Mouse (Mus musculus) layer of hippocampus, adult 9-11 months (tissue): ENCODE results near the gene Iffo1.
"Not testable (repeated sequence)": the region's sequence is repeated elsewhere in the genome, so short reads cannot be mapped to it uniquely, and the experiment has no call there.

Experiments used
- DNase-seq: peaks from one replicate; pipeline ENCODE4 v3.0.0; 2022

Gene Iffo1

DNA sequence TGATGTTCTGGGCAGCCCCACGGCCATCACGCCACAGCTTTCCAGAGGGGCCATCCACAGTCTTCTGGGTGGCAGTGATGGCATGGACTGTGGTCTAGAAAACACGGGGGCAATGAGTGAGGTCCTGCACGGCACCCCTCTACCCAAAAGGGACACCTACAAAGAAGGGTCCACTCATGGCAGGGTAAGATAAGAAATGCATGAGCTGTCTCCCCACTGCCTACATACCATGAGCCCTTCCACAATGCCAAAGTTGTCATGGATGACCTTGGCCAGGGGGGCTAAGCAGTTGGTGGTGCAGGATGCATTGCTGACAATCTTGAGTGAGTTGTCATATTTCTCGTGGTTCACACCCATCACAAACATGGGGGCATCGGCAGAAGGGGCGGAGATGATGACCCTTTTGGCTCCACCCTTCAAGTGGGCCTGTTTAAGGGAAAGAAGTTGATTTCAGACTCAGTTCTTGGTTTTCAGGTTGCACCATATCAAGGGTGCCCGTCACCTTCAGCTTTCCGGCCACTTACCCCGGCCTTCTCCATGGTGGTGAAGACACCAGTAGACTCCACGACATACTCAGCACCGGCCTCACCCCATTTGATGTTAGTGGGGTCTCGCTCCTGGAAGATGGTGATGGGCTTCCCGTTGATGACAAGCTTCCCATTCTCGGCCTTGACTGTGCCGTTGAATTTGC, 17.7 kb downstream of the Iffo1 start:
- not testable (repeated sequence) for DNase-seq

- no peak for DNase-seq
Observed at GRCm38 (mm10) chr6:125163801-125164657, 19.0 kb downstream of the Iffo1 start.

DNA sequence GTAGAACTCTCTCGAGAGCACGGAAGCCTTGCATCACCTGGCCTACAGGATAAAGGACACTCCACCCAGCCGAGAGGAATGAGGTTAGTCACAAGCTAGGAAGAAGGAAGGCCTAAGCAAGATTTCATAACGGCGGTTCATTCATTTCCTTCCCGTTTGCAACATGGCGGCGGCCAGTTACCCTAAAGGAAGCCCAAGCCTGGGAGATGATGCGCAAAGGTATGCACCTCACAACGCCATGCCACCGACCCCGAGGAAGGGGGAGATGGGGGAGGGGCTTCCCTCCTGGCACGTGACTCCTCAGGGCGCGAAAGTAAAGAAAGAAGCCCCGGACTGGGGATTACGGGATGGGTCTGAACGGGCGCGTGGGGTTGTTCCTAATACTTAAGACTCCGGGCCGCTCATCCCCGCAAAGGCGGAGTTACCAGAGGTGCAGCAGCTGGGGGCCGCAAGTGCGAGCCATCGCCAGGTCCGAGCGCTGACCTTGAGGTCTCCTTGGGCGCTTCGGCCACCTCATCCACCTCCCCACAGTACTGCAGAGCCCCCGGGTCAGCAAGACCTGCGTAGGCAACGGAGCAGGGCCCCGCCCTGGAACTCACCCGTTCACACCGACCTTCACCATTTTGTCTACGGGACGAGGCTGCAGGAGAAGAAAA, 19.8 kb downstream of the Iffo1 start:
- DNase-seq: no peak

GRCm38 (mm10) chr6:125165328-125165891, 20.4 kb downstream of the Iffo1 start:
- peak; percentile 99 for DNase-seq

DNA sequence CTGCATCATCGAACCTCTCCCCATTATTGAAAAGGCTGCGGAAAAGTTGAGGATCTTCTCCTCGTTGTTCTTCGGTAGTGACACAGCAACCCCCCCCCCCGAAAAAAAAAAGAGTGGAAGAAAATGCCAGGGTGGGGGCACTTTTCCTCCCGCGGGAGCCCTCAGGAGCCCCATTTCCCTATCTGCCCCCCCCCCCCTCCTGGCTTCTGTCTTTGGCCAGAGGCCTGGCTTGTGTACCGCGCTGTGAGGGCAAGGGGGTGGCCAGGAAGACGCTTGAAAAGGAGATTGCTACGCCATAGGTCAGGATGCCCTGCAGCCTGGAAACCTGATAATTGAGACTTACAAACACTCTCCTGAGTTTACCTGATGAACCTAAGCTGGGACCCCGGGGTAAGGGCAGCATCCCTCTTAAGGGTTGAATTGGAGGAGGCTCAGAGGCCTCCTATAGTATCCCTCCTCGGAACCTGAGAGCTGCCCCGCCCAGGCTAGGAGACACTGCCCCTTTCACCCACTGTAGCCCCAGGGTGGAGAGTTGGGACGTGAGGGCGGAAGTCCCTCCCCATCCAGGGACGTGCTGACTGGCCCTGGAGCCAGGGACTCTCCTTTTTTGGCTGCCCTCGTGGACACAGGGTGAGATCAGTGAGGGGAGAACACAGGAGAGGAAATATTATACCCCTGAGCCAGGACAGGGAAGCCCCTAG, 21.2 kb downstream of the Iffo1 start, which contains the start of gene Gapdh:
Gene Gapdh, minus strand, starts transcription at position 417 of the 701 bp plus-strand sequence.
- DNase-seq: no peak

DNA sequence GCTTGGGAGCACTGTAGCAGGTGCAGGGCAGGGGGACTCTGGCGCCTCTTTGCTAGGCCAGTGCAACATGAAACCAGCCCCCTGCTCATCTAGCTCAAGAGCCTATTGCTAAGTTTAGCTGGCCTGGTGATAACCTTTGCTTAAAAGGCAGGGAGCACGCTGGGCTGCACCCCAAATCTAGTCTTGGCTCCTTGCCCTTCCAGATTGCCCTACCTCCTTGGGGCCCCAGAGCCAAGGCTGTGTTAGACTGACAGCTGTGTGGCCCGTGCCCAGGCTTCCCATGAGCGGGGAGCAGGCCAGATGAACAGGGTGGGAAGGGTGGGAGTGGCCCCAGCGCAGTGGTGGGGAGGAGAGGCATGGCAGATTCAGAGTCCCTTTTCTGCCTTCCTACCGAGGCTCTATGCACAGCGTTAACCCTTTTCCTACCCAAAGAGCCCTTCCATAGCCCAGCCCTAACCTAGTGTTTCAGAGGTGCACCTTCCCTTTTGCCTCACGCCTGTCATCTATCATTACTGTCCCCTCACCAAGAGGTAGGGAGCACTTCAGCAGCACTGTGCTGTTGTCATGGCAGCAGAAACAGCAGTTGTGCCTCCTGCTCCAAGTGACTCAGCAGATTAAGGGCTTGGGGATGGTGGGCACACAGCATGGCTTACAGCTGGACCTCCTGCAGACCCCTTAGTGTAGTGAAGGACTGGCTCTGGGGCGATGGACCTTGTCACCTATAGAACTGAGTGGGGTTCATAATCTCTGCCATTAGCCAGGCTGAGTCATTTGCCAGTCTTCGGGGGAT, 22.0 kb downstream of the Iffo1 start:
- no peak for DNase-seq

- DNase-seq: no peak
Observed at GRCm38 (mm10) chr6:125168086-125168485, 23.0 kb downstream of the Iffo1 start.

DNA sequence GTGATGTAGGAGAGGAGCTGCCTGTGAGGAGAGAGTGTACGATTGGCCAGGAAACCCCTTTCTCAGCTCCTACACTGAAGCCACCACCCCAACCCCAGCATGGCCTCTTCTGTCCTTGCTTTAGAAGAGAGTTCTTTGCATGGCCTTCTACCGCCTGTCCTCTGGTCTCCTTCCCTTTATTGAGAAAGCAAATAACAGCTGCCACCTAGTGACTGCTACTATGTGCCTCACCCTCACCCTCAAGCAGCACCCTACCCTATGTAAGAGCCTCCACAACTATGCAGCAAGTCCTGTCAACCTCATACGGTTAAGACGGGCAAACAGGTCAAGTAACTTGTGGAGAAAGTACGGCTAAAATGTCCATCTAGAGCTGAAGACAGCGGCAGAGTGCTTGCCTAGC, 25.2 kb downstream of the Iffo1 start:
- no peak for DNase-seq

DNA sequence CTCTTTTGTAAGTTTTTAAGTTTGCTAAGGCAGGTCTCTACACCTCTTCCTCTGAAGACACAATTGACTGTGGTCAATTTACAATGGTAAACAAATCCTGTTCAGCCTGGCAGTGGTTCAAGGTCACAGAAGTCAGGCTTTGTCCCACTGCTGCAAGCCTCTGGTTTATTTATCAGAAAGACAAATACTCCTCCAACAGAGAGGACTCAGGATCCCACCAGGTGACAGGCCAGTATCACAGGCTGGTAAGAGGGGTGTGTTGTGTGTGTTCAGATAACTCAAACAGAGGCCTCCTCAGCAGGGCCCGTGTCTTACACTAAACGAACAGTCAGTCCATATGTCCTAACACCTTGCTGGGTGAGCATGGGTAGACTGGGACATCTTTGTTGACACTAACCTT, 27.4 kb downstream of the Iffo1 start:
- DNase-seq: no peak

DNA sequence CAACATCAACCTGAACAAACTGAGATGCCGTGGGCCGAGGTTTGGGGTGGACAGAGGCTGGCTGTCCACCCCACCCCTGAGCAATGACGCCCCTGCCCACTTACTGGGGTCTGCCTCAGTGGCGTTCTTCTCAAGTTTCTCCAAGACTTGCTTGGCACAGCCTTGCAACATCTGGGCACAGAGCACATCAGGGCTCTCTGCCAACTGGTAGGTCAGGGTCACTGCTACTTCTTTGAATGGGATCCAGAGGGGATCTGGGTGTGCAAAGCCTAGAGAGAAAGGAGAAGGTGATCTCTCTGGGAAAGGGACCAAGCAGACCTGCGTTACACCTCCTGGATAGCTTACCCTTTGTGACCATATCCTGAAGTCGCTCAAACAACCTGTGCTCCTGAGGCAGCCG, 28.2 kb downstream of the Iffo1 start:
- no peak for DNase-seq

GRCm38 (mm10) chr6:125175469-125175868, 30.4 kb downstream of the Iffo1 start:
- no peak for DNase-seq

GRCm38 (mm10) chr6:125179601-125180000, 34.6 kb downstream of the Iffo1 start:
- DNase-seq: no peak

- DNase-seq: no peak
Observed at GRCm38 (mm10) chr6:125182133-125182532, 37.1 kb downstream of the Iffo1 start.

DNA sequence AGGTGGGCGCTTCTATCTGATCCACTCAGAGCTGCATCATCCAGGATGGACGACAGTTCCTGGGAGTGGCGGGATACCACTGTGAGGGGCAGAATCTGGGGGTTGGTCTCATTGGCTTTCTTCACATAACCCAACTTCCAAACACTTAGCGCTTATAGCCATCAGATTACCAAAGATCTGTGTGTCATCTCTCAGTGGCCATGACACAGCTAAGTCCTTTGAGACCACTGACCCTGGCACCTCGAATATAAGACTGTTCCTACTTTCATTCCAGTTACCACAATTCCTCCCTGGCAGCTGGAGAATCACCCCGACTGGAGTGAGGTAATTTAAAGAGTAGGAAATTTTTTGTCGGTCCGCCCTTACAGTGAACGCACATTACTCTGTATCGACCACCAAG, 41.2 kb downstream of the Iffo1 start:
- DNase-seq: no peak

GRCm38 (mm10) chr6:125190816-125191215, 45.8 kb downstream of the Iffo1 start:
- DNase-seq: no peak

DNA sequence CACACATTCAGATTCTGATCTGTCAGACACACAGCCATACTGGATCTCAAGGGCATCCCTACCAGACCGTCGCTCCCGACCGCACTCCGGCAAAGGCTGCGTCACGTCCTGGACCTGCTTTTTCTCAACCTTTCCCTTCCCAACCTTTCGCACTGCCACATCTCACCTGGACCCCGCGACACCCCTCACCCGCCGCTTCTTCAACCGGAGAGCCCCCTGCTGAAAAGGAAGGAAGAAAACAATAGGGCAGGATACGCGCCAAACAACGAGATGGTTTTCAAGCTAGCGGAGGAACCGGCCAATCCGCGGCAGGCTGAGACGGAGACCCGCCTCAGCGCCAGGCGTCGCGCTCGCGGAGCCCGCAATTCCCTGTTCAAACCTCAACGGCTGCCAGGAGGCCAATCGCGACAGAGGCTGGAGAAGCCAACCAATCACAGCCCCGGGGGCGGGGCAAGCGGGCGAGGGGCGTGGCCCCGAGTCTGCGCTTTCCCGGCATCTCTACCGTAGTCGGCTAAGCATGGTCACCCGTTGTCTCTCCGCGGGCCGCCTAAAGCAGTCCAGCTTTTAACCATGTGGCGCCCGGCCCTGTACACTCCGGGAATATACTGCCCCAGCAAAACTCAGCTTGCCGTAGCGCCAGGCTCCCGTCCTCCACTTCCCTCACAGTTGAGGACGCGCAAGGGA, 46.4 kb downstream of the Iffo1 start, which contains the start of the genes Ncapd2 and Mrpl51:
Gene Ncapd2, minus strand, starts transcription at position 370 of the 684 bp plus-strand sequence.
Gene Mrpl51, plus strand, starts transcription at position 470 of the 684 bp plus-strand sequence.
- peak; percentile 97 for DNase-seq

DNA sequence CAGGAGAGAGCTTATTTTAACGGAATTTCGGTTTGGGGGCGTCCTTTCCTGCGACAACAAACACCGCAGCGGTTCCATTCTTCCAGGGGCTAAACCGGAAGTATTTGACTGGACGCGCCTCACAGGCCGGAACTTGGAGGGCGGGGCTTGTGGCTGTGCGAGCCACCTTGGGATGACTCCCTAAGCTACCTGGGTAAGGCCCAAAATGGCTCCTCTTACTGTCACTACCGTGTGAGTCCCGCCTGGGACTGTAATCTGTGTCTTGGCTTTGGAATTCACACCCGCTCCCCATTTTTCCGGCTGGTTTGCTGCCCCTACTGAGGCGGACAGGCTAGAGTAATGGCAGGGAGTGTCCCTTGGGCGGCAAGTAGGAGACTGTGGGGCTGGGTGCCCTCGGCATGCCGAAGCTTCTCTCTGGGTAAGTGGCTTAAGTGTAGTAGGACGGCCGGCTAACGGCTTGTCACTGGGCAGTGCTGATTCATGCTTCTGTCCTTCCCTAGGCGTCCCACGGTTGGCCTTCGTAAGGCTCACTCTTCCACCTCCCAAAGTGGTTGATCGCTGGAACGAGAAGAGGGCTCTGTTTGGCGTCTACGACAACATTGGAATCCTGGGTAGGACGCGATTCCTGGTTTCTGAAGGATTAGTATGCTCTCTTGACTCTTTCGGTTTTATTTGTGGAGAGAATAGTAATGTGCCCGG, 47.1 kb downstream of the Iffo1 start:
- DNase-seq: peak; percentile 93

- DNase-seq: no peak
Observed at GRCm38 (mm10) chr6:125192841-125193240, 47.8 kb downstream of the Iffo1 start.

DNA sequence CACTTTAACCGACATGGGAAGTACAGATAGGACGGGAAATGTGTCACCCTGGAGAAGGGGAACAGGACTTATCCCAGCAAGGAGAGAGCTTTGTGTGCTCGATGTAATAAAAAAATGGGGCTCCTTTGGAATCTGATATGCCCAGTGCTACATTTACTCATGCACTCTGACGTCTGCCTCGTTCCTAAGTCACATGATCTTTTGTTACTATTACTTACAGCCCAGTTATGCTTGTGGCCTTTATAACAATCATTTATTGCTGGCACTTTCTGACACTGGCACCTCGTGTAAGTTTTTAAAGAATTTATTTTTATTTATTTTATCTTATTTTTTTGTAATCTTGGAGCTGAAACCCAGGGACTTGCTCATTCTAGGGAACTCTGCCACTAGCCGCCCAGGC, 48.3 kb downstream of the Iffo1 start:
- no peak for DNase-seq

- DNase-seq: no peak
Observed at GRCm38 (mm10) chr6:125195541-125196075, 50.6 kb downstream of the Iffo1 start.
